In genomic region chr13:64440592-64440991, GRCm38 (mm10) we compare ENCODE assay signal across 29 mouse cellular contexts. TPM values are rescaled to one million over a fixed set of nuclear protein-coding genes. Genes with fewer than 3 reads are reported as not detected.
DNase-seq lines count a peak whose midpoint lies in the region; ATAC-seq and TF ChIP-seq lines count a peak whose summit lies in the region.
"Had no signal": no experiment of that assay in that cellular context is flagged by ENCODE, and none has a peak within 500 bp of the region (broad histone marks: within the 10 kb centered on the region; RNA-seq: fewer than 3 reads in every experiment).

No protein-coding gene starts in this region.

- no peak for ATAC-seq in liver, postnatal 0 days
- ATAC-seq in liver, embryonic 11.5 days (replicated peaks; ENCODE audit: low FRiP score) = no peak
- peak; percentile 46; the same call in 1 of the 2 replicates for ATAC-seq in megakaryocyte progenitor cell, adult 5-6 weeks (replicated peaks; ENCODE audit: poor library complexity)
- ATAC-seq: activated CD4-positive, CD25-positive, alpha-beta regulatory T cell, adult 4 months; forebrain, embryonic 14.5 days; forebrain, postnatal 0 days had no signal

- no peaks in the 10 kb centered on the region for H3K4me1 ChIP-seq in liver, postnatal 0 days (ENCODE audit: insufficient read depth)
- H3K4me1 ChIP-seq in liver, embryonic 11.5 days (replicated peaks; ENCODE audit: control insufficient read depth, insufficient read depth, low read length) = no peaks in the 10 kb centered on the region; the same call in 1 of the 2 replicates
- H3K4me1 ChIP-seq in MEL (ENCODE audit: control insufficient read depth in 1 of 2, insufficient read depth in 2 of 2, low read length in 2 of 2) = peaks cover 4 to 6% of the 10 kb centered on the region in 2 experiments
- H3K4me1 ChIP-seq: embryonic facial prominence, embryonic 13.5 days; embryonic facial prominence, embryonic 15.5 days; forebrain, embryonic 10.5 days; forebrain, embryonic 12.5 days had no signal

- H3K27ac ChIP-seq in liver, postnatal 0 days (ENCODE audit: low read depth) = no peak overlapping the region
- H3K27ac ChIP-seq in liver, embryonic 11.5 days (ENCODE audit: low read depth, low read length) = no peak overlapping the region
- H3K27ac ChIP-seq in MEL (ENCODE audit: control insufficient read depth, low read depth, low read length) = no peak overlapping the region
- H3K27ac ChIP-seq: embryonic facial prominence, embryonic 13.5 days; embryonic facial prominence, embryonic 15.5 days; forebrain, embryonic 10.5 days; forebrain, embryonic 12.5 days had no signal

- no peak for TF ChIP-seq RAD21 in MEL (IDR thresholded peaks at IDR 0.05; ENCODE audit: low read depth, low read length)

- no peak overlapping the region for H3K4me3 ChIP-seq in liver, postnatal 0 days (ENCODE audit: low read depth, low read length)
- no peak overlapping the region for H3K4me3 ChIP-seq in liver, embryonic 11.5 days (ENCODE audit: low read depth, low read length)
- H3K4me3 ChIP-seq in MEL (ENCODE audit: control insufficient read depth in 1 of 2, insufficient read depth in 1 of 2, low read depth in 2 of 2, low read length in 2 of 2) = no peak overlapping the region
- H3K4me3 ChIP-seq: embryonic facial prominence, embryonic 13.5 days; embryonic facial prominence, embryonic 15.5 days; erythroblast, embryonic 14.5 days; forebrain, embryonic 10.5 days; forebrain, embryonic 12.5 days had no signal

- WGBS in liver, postnatal 0 days (ENCODE audit: insufficient replicate concordance) = 35% methylated on average over 4 of the region's 4 CpGs
- WGBS in liver, embryonic 11.5 days = 41% methylated on average over 4 of the region's 4 CpGs

- no peaks in the 10 kb centered on the region for H3K9me3 ChIP-seq in liver, postnatal 0 days (ENCODE audit: low read length)
- no peaks in the 10 kb centered on the region for H3K9me3 ChIP-seq in liver, embryonic 11.5 days (ENCODE audit: control insufficient read depth, low read length)
- H3K9me3 ChIP-seq in MEL (replicated peaks; ENCODE audit: insufficient read depth, low read length) = no peaks in the 10 kb centered on the region
- H3K9me3 ChIP-seq: embryonic facial prominence, embryonic 13.5 days; embryonic facial prominence, embryonic 15.5 days; forebrain, embryonic 10.5 days; forebrain, embryonic 12.5 days; G1E had no signal

- no peak overlapping the region for H3K9ac ChIP-seq in liver, postnatal 0 days (replicated peaks)
- no peak overlapping the region for H3K9ac ChIP-seq in liver, embryonic 11.5 days (ENCODE audit: low read depth, low read length)
- H3K9ac ChIP-seq in MEL (ENCODE audit: control insufficient read depth, low read depth, low read length, poor library complexity, severe bottlenecking) = no peak overlapping the region
- H3K9ac ChIP-seq: embryonic facial prominence, embryonic 13.5 days; embryonic facial prominence, embryonic 15.5 days; forebrain, embryonic 12.5 days; forebrain, postnatal 0 days had no signal

- 0 out of 2 replicates have a peak, but pooled peaks have one; percentile 10 for TF ChIP-seq EP300 in liver, postnatal 0 days (IDR thresholded peaks at IDR 0.05; ENCODE audit: low read depth)
- peak; percentile 74 to 76 for TF ChIP-seq EP300 in MEL (IDR thresholded peaks at IDR 0.05; ENCODE audit: low read depth in 1 of 2, low read length in 2 of 2)

- no peaks in the 10 kb centered on the region for H3K27me3 ChIP-seq in liver, postnatal 0 days (ENCODE audit: insufficient read depth, low read length)
- no peaks in the 10 kb centered on the region for H3K27me3 ChIP-seq in liver, embryonic 11.5 days (replicated peaks; ENCODE audit: control insufficient read depth, insufficient read depth, low read length)
- H3K27me3 ChIP-seq in MEL (ENCODE audit: control insufficient read depth in 1 of 2, insufficient read depth in 2 of 2, low read length in 2 of 2) = no peaks in the 10 kb centered on the region
- H3K27me3 ChIP-seq in splenic B cell, adult 2 months (ENCODE audit: control insufficient read depth, insufficient read depth, low read length, poor library complexity, severe bottlenecking) = no peaks in the 10 kb centered on the region
- H3K27me3 ChIP-seq: embryonic facial prominence, embryonic 13.5 days; embryonic facial prominence, embryonic 15.5 days; forebrain, embryonic 12.5 days had no signal

- no peaks in the 10 kb centered on the region for H3K79me2 ChIP-seq in MEL (ENCODE audit: control insufficient read depth, insufficient read depth, low read length, poor library complexity)

- peaks cover 10% of the 10 kb centered on the region for H3K36me3 ChIP-seq in liver, postnatal 0 days (replicated peaks; ENCODE audit: insufficient read depth, low read length)
- H3K36me3 ChIP-seq in liver, embryonic 11.5 days (ENCODE audit: control insufficient read depth, insufficient read depth, low read length) = no peaks in the 10 kb centered on the region
- peaks cover 0 to 10% of the 10 kb centered on the region in 2 experiments; a peak in 2 of 4 replicates for H3K36me3 ChIP-seq in MEL (ENCODE audit: control insufficient read depth in 1 of 2, insufficient read depth in 2 of 2, low read length in 2 of 2)
- H3K36me3 ChIP-seq in splenic B cell, adult 2 months (ENCODE audit: control insufficient read depth, insufficient read depth, low read length, poor library complexity, severe bottlenecking) = no peaks in the 10 kb centered on the region
- H3K36me3 ChIP-seq: forebrain, embryonic 12.5 days; G1E had no signal

- no peak overlapping the region for H3K4me2 ChIP-seq in liver, postnatal 0 days (ENCODE audit: low read depth, low read length)
- H3K4me2 ChIP-seq in liver, embryonic 11.5 days = no peak overlapping the region
- H3K4me2 ChIP-seq: embryonic facial prominence, embryonic 13.5 days; embryonic facial prominence, embryonic 15.5 days; forebrain, embryonic 12.5 days had no signal

- no peak for DNase-seq in liver, postnatal 0 days
- DNase-seq in liver, embryonic 11.5 days (ENCODE audit: low spot score) = no peak
- DNase-seq in MEL (ENCODE audit: low read depth, low spot score) = peak; percentile 63
- peak; percentile 15 for DNase-seq in splenic B cell, adult 2 months (ENCODE audit: low read depth, low spot score)
- DNase-seq in thymus, postnatal 14 days = no peak
- DNase-seq in T-cell, adult 2 months (ENCODE audit: low spot score) = no peak
- no peak for DNase-seq in kidney, postnatal 10 days
- DNase-seq: adrenal gland, adult 8-10 months; adrenal gland, postnatal 14 days; adrenal gland, postnatal 36 days; cerebellum, adult 11-12 months; cerebellum, adult 2 months; cerebellum, adult 9-10 months; cerebellum, postnatal 10 days; cerebellum, postnatal 25 days; embryo, embryonic 11 days; forebrain, postnatal 0 days had no signal

- no peak for TF ChIP-seq POLR2A in MEL (IDR thresholded peaks at IDR 0.05; ENCODE audit: control insufficient read depth in 1 of 2, insufficient read depth in 1 of 2, low read depth in 1 of 2, low read length in 2 of 2, poor library complexity in 1 of 2)

- no peak for TF ChIP-seq CTCF in liver, postnatal 0 days (IDR thresholded peaks at IDR 0.05; ENCODE audit: low read depth)
- no peak for TF ChIP-seq CTCF in MEL (IDR thresholded peaks at IDR 0.05 in 2 of 3, conservative IDR thresholded peaks at IDR 0.05 in 1 of 3; ENCODE audit: control insufficient read depth in 1 of 3, insufficient read depth in 1 of 3, low read depth in 2 of 3, low read length in 3 of 3, poor library complexity in 1 of 3, severe bottlenecking in 1 of 3)

TF ChIP-seq in MEL, 35 proteins besides CTCF, POLR2A, EP300 and RAD21:
- TF ChIP-seq USF2 (IDR thresholded peaks at IDR 0.05; ENCODE audit: borderline replicate concordance in 1 of 2, insufficient read depth in 1 of 2, low read depth in 1 of 2, low read length in 2 of 2) (no peak), TCF12 (IDR thresholded peaks at IDR 0.05; ENCODE audit: low read depth, low read length) (peak; percentile 64), POLR2AphosphoS2 (IDR thresholded peaks at IDR 0.05; ENCODE audit: low read length) (no peak), MAZ (IDR thresholded peaks at IDR 0.05; ENCODE audit: low read depth, low read length) (no peak), POLR2AphosphoS5 (IDR thresholded peaks at IDR 0.05; ENCODE audit: borderline replicate concordance, low read depth, low read length) (no peak), GATA1 (IDR thresholded peaks at IDR 0.05; ENCODE audit: low read depth, low read length) (peak; percentile 60), ETS1 (IDR thresholded peaks at IDR 0.05; ENCODE audit: low read depth, low read length) (peak; percentile 69; the same call in 1 of the 2 replicates), TAL1 (IDR thresholded peaks at IDR 0.05; ENCODE audit: low read length) (peak; percentile 77)

RNA-seq across cellular contexts. Expression of gene Cdk20, which starts 8.5 kb away (rescaled TPM):
- polyA plus RNA-seq in liver, postnatal 0 days (2015; fragmentation: Nextera tagmentation; extraction: Ambion mirVana) = 4.5 and 4.8 TPM in 2 replicates
- 6.4 and 7.9 TPM in 2 replicates for polyA plus RNA-seq in liver, embryonic 11.5 days (2014; fragmentation: Nextera tagmentation; extraction: Ambion mirVana)
- total RNA-seq in MEL (2012; rRNA removed) = 3.4 and 3.6 TPM in 2 replicates
- polyA plus RNA-seq in MEL (2012; ENCODE audit: insufficient read depth in 1 of 2, insufficient read length in 2 of 2, low read depth in 1 of 2, low replicate concordance in 2 of 2, missing spikeins in 1 of 2) = 1 to 10 TPM in 1 of 2 experiments, not detected in 1; 9.3 TPM
- total RNA-seq in megakaryocyte progenitor cell, adult 5-6 weeks (2015) = 0.44 and 3.3 TPM in 2 replicates
- 1.7 and 2.7 TPM in 2 replicates for total RNA-seq in megakaryocyte progenitor cell, adult 5-6 weeks (2017)

RNA-seq across cellular contexts. Expression of gene Fam240b, which starts 57.0 kb away (rescaled TPM):
- polyA plus RNA-seq in liver, postnatal 0 days (2015; fragmentation: Nextera tagmentation; extraction: Ambion mirVana) = not detected in 2 replicates
- polyA plus RNA-seq in liver, embryonic 11.5 days (2014; fragmentation: Nextera tagmentation; extraction: Ambion mirVana) = not detected in 2 replicates
- total RNA-seq in MEL (2012; rRNA removed) = not detected in 2 replicates
- polyA plus RNA-seq in MEL (2012; ENCODE audit: insufficient read depth in 1 of 2, insufficient read length in 2 of 2, low read depth in 1 of 2, low replicate concordance in 2 of 2, missing spikeins in 1 of 2) = not detected
- total RNA-seq in megakaryocyte progenitor cell, adult 5-6 weeks (2015) = not detected in 2 replicates
- not detected in 2 replicates for total RNA-seq in megakaryocyte progenitor cell, adult 5-6 weeks (2017)
- total RNA-seq: adrenal gland, adult 18-20 months; adrenal gland, adult 8-10 months; adrenal gland, postnatal 14 days; adrenal gland, postnatal 36 days; forebrain, postnatal 0 days; G1E had no signal
- polyA plus RNA-seq: activated CD4-positive, CD25-positive, alpha-beta regulatory T cell, adult 4 months; C2C12; cerebellum, adult 2 months; embryonic facial prominence, embryonic 11.5 days; embryonic facial prominence, embryonic 13.5 days; embryonic facial prominence, embryonic 15.5 days; erythroblast, embryonic 14.5 days; forebrain, embryonic 10.5 days; forebrain, embryonic 12.5 days; forebrain, embryonic 14.5 days; forebrain, postnatal 0 days; G1E had no signal

Comparison
In these comparisons a context has a peak if more than half of its experiments do, and no peak if none do; other contexts are left out.
1. DNase-seq: peak in MEL (single experiment) and splenic B cell, adult 2 months (single experiment); none in liver, postnatal 0 days (single experiment), liver, embryonic 11.5 days (single experiment), thymus, postnatal 14 days (single experiment), T-cell, adult 2 months (single experiment) and kidney, postnatal 10 days (single experiment).